Mouse (Mus musculus) myocyte (in vitro differentiated cells): ENCODE measurements around the gene Shroom3. TPM values are rescaled to one million over a fixed set of nuclear protein-coding genes. Genes with fewer than 3 reads are reported as not detected.
A peak's percentile ranks its signal among the peaks of the same experiment; 100 is the strongest.

Experiments used
- H3K27me3 ChIP-seq: one replicate; pipeline ENCODE4 v1.6.1; 2011; ENCODE audit not compliant: control insufficient read depth, insufficient read depth, insufficient read length
- H3K36me3 ChIP-seq: one replicate; pipeline ENCODE4 v1.6.1; 2011; ENCODE audit not compliant: control insufficient read depth, insufficient read depth
- H3K4me2 ChIP-seq: one replicate; pipeline ENCODE4 v1.6.1; 2011; ENCODE audit warnings: low read depth, control low read depth
- H3K4me3 ChIP-seq: one replicate; pipeline ENCODE4 v1.5.1; 2011; ENCODE audit warnings: mild to moderate bottlenecking, control low read depth, moderate library complexity
- H3K79me2 ChIP-seq: one replicate; pipeline ENCODE4 v1.6.1; 2011; ENCODE audit not compliant: control insufficient read depth, insufficient read depth
- H3ac ChIP-seq: one replicate; pipeline ENCODE4 v1.6.1; 2011; ENCODE audit not compliant: control insufficient read depth, insufficient read length
- CEBPB ChIP-seq: IDR thresholded peaks from 2 replicates; pipeline ENCODE4 v1.6.1; 2011; ENCODE audit warnings: mild to moderate bottlenecking, moderate library complexity; ENCODE audit not compliant: poor library complexity, insufficient read depth, severe bottlenecking
- E2F4 ChIP-seq: IDR thresholded peaks from one replicate; pipeline ENCODE4 v1.6.1; 2011; ENCODE audit warnings: mild to moderate bottlenecking, control low read depth, moderate library complexity; ENCODE audit not compliant: insufficient read depth
- MAX ChIP-seq: IDR thresholded peaks from one replicate; pipeline ENCODE4 v1.6.1; 2011; ENCODE audit warnings: low read depth, mild to moderate bottlenecking, control low read depth
- MYOD1 ChIP-seq, 3 experiments: IDR thresholded peaks; one replicate each; pipeline ENCODE4 v1.6.1; 2011; ENCODE audit warnings: control low read depth in 2 of 3, low read depth in 2 of 3, mild to moderate bottlenecking in 2 of 3, moderate library complexity in 1 of 3; ENCODE audit not compliant: insufficient read length in 2 of 3, control insufficient read depth in 1 of 3
- MYOG ChIP-seq, 3 experiments: IDR thresholded peaks; one replicate each; pipeline ENCODE4 v1.6.1; 2011; ENCODE audit warnings: control low read depth in 2 of 3, low read depth in 2 of 3, mild to moderate bottlenecking in 2 of 3; ENCODE audit not compliant: insufficient read length in 2 of 3, control insufficient read depth in 1 of 3, insufficient read depth in 1 of 3
- POLR2A ChIP-seq: IDR thresholded peaks from one replicate; pipeline ENCODE4 v1.6.1; 2011; ENCODE audit warnings: low read depth, mild to moderate bottlenecking, control low read depth, moderate library complexity; ENCODE audit not compliant: insufficient read length
- POLR2AphosphoS2 ChIP-seq: IDR thresholded peaks from one replicate; pipeline ENCODE4 v1.6.1; 2011; ENCODE audit warnings: low read depth, control low read depth; ENCODE audit not compliant: insufficient read length
- REST ChIP-seq: IDR thresholded peaks from one replicate; pipeline ENCODE4 v1.6.1; 2011; ENCODE audit warnings: mild to moderate bottlenecking, control low read depth, moderate library complexity; ENCODE audit not compliant: insufficient read depth, insufficient read length
- SRF ChIP-seq: IDR thresholded peaks from one replicate; pipeline ENCODE4 v1.6.1; 2011; ENCODE audit warnings: low read depth; ENCODE audit not compliant: control insufficient read depth, insufficient read length
- TCF12 ChIP-seq: IDR thresholded peaks from one replicate; pipeline ENCODE4 v1.6.1; 2011; ENCODE audit warnings: mild to moderate bottlenecking, control low read depth; ENCODE audit not compliant: poor library complexity, insufficient read depth, severe bottlenecking
- TCF3 ChIP-seq: IDR thresholded peaks from one replicate; pipeline ENCODE4 v1.6.1; 2011; ENCODE audit warnings: low read depth, control low read depth; ENCODE audit not compliant: insufficient read length
- USF1 ChIP-seq: IDR thresholded peaks from one replicate; pipeline ENCODE4 v1.6.1; 2011; ENCODE audit warnings: low read depth, mild to moderate bottlenecking, control low read depth, moderate library complexity
- polyA plus RNA-seq: library from polyadenylated mRNA; unstranded; fragments of >200 nt; fragmentation: generic; extraction: Trizol; gene quantifications from one replicate; pipeline ENCODE4 v1.2.1, GENCODE M21; 2012; ENCODE audit warnings: missing spikeins

Gene Shroom3
- polyA plus RNA-seq, 1 experiment, result 7.1 TPM

DNA sequence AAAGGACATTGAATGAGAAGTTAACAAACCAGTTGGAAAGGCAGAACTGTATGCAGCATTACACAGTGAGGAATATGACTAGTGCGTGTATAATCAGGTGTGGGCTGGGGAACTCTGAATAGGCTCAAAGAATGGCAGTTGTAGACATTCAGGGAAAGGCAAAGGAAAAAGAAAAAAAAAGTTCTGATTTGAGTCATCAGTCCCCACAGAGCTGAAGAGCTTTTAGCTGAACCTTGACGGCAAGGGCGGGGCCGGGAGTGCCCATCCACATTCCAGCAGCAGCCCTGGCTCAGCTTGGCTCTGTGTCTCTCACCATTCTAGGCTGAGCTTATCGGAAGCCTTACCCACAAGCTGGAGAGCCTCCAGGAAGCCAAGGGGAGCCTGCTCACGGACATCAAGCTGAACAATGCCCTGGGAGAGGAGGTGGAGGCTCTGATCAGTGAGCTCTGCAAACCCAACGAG is 278.6 kb downstream of the Shroom3 start:
- no peak overlapping the region for H3K4me3 ChIP-seq
- TF ChIP-seq TCF12 (no peak), E2F4 (no peak), SRF (no peak), REST (no peak), POLR2A (no peak), MYOG (IDR thresholded peaks at IDR 0.05; ENCODE audit: control insufficient read depth in 1 of 3, insufficient read depth in 1 of 3, insufficient read length in 2 of 3, low read depth in 2 of 3) (no peak), CEBPB (no peak), TCF3 (no peak), POLR2AphosphoS2 (no peak), MYOD1 (IDR thresholded peaks at IDR 0.05; ENCODE audit: control insufficient read depth in 1 of 3, insufficient read length in 2 of 3, low read depth in 2 of 3) (no peak), USF1 (no peak)
- H3ac ChIP-seq, result no peak overlapping the region
- no peaks in the 10 kb centered on the region for H3K79me2 ChIP-seq
- peak overlapping the region; percentile 72 for H3K4me2 ChIP-seq
- H3K36me3 ChIP-seq, result no peaks in the 10 kb centered on the region
- no peaks in the 10 kb centered on the region for H3K27me3 ChIP-seq

DNA sequence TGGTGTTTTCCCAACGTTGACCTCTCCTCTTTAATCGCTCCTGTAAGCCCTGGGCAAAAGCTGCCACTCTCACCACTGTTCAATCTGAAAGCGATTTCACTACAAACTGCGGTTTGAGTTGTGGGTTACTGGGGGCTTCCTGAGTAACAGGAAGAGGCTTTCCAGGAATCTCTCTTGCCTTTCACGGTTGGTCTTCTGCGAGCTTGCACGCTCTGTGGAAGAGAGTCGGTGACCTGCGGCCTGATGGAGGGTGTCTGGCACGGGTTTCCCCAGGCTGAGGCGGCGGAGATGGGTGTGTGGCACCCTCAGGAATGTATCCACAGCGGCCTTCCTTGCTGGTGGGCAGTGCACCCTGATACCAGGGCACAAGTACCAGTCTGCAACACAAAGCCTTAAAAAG is 281.5 kb downstream of the Shroom3 start:
- Histone ChIP-seq H3ac (no peak overlapping the region), H3K27me3 (no peaks in the 10 kb centered on the region), H3K4me3 (no peak overlapping the region), H3K79me2 (no peaks in the 10 kb centered on the region), H3K4me2 (no peak overlapping the region), H3K36me3 (no peaks in the 10 kb centered on the region)
- TF ChIP-seq SRF, result no peak
- no peak for TF ChIP-seq MAX
- no peak for TF ChIP-seq MYOG (IDR thresholded peaks at IDR 0.05; ENCODE audit: control insufficient read depth in 1 of 3, insufficient read depth in 1 of 3, insufficient read length in 2 of 3, low read depth in 2 of 3)
- no peak for TF ChIP-seq CEBPB
- no peak for TF ChIP-seq TCF12
- no peak for TF ChIP-seq MYOD1 (IDR thresholded peaks at IDR 0.05; ENCODE audit: control insufficient read depth in 1 of 3, insufficient read length in 2 of 3, low read depth in 2 of 3)
- no peak for TF ChIP-seq POLR2AphosphoS2
- no peak for TF ChIP-seq POLR2A
- TF ChIP-seq USF1, result no peak
- no peak for TF ChIP-seq TCF3
- TF ChIP-seq REST, result no peak
- TF ChIP-seq E2F4, result no peak

DNA sequence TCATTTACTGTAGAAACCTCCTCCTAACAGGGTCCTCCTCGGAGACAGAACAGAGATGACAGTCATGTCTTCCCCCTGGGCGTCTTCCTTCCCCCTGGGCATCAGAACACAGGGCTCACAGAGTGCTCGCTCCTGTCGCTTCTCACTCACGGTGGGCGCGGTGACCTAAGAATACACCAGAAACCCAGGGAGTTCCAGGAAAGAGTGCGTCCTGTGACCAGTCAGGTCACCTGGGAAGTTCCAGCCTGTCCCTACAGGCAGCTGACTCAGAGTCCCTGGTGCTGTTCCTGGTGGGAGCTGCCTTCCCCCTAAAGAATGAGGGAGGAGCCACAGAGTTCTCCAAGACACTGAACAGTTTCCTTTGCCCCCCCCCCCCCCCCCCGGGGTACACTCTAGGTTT is 283.9 kb downstream of the Shroom3 start:
- Histone ChIP-seq H3K36me3 (no peaks in the 10 kb centered on the region), H3K4me3 (no peak overlapping the region), H3K4me2 (no peak overlapping the region), H3K27me3 (no peaks in the 10 kb centered on the region), H3ac (no peak overlapping the region), H3K79me2 (no peaks in the 10 kb centered on the region)
- TF ChIP-seq REST (no peak), TCF12 (no peak), POLR2A (no peak), MYOG (IDR thresholded peaks at IDR 0.05; ENCODE audit: control insufficient read depth in 1 of 3, insufficient read depth in 1 of 3, insufficient read length in 2 of 3, low read depth in 2 of 3) (no peak)

GRCm38 (mm10) chr5:92967906-92968305 is 284.7 kb downstream of the Shroom3 start:
- Histone ChIP-seq H3K4me2 (no peak overlapping the region), H3ac (no peak overlapping the region), H3K36me3 (no peaks in the 10 kb centered on the region), H3K4me3 (no peak overlapping the region), H3K27me3 (no peaks in the 10 kb centered on the region), H3K79me2 (no peaks in the 10 kb centered on the region)
- no peak for TF ChIP-seq REST
- no peak for TF ChIP-seq MYOD1 (IDR thresholded peaks at IDR 0.05; ENCODE audit: control insufficient read depth in 1 of 3, insufficient read length in 2 of 3, low read depth in 2 of 3)
- no peak for TF ChIP-seq POLR2AphosphoS2
- no peak for TF ChIP-seq MYOG (IDR thresholded peaks at IDR 0.05; ENCODE audit: control insufficient read depth in 1 of 3, insufficient read depth in 1 of 3, insufficient read length in 2 of 3, low read depth in 2 of 3)
- TF ChIP-seq MAX, result no peak
- TF ChIP-seq TCF3, result no peak
- no peak for TF ChIP-seq TCF12
- no peak for TF ChIP-seq POLR2A
- no peak for TF ChIP-seq USF1
- TF ChIP-seq E2F4, result no peak
- no peak for TF ChIP-seq CEBPB
- no peak for TF ChIP-seq SRF

DNA sequence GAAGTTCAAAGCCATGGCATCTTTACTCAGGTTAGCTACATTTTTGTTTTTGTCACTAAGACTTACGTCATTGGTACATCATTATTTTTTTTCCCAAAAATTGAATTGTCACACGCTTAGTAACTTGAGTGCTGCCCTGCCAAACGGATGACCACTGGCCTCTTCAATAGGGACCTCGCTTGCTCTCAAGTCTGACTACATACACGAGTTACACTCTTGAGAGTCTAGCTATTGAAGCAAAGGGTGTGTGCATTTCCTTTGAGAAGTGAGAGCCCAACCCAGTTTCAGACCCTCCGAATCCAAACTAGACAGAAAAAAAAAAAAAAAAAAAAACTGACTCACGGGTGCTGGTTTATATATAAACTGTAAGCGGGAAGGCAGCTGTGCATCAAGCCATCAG is 286.2 kb downstream of the Shroom3 start:
- Histone ChIP-seq H3K27me3 (no peaks in the 10 kb centered on the region), H3ac (no peak overlapping the region), H3K4me3 (no peak overlapping the region), H3K79me2 (no peaks in the 10 kb centered on the region), H3K4me2 (no peak overlapping the region), H3K36me3 (no peaks in the 10 kb centered on the region)
- no peak for TF ChIP-seq CEBPB
